Comparison of ENCODE assay signal across 9 mouse cellular contexts in genomic region chr16:21339460-21340081, GRCm38 (mm10).
DNase-seq lines count a peak whose midpoint lies in the region; ATAC-seq and TF ChIP-seq lines count a peak whose summit lies in the region.
"Had no signal": no experiment of that assay in that cellular context is flagged by ENCODE, and none has a peak within 500 bp of the region (broad histone marks: within the 10 kb centered on the region; RNA-seq: fewer than 3 reads in every experiment).

No protein-coding gene starts in this region.

- ATAC-seq in embryonic facial prominence, embryonic 15.5 days (ENCODE audit: insufficient number of reproducible peaks, low FRiP score, low TSS enrichment, low read depth) = peak; percentile 87
- ATAC-seq in heart, embryonic 14.5 days (ENCODE audit: insufficient number of reproducible peaks, insufficient read depth, low FRiP score, low read depth) = peak; percentile 51; the same call in 1 of the 2 replicates
- ATAC-seq in lung, postnatal 0 days = peak; percentile 91

- H3K4me3 ChIP-seq in embryonic facial prominence, embryonic 15.5 days (replicated peaks) = no peak overlapping the region
- H3K4me3 ChIP-seq in heart, embryonic 14.5 days (ENCODE audit: control insufficient read depth in 1 of 2, insufficient read depth in 1 of 2, low read depth in 1 of 2, low read length in 2 of 2) = no peak overlapping the region
- no peak overlapping the region for H3K4me3 ChIP-seq in lung, postnatal 0 days (ENCODE audit: low read depth, low read length)

- WGBS in embryonic facial prominence, embryonic 15.5 days = 15% methylated on average over 11 of the region's 11 CpGs
- WGBS in heart, embryonic 14.5 days = 20% methylated on average over 11 of the region's 11 CpGs
- WGBS in lung, postnatal 0 days = 18% methylated on average over 11 of the region's 11 CpGs

- peak overlapping the region; percentile 96 for H3K27ac ChIP-seq in embryonic facial prominence, embryonic 15.5 days (replicated peaks)
- H3K27ac ChIP-seq in heart, embryonic 14.5 days (replicated peaks in 1 of 2; ENCODE audit: control insufficient read depth in 1 of 2, insufficient read depth in 1 of 2, low read depth in 2 of 2, low read length in 2 of 2) = peak overlapping the region; percentile 89 to 94
- H3K27ac ChIP-seq in lung, postnatal 0 days (ENCODE audit: low read length) = peak overlapping the region; percentile 87

- H3K36me3 ChIP-seq in embryonic facial prominence, embryonic 15.5 days = no peaks in the 10 kb centered on the region
- H3K36me3 ChIP-seq in heart, embryonic 14.5 days (ENCODE audit: control insufficient read depth, insufficient read depth, low read length) = no peaks in the 10 kb centered on the region
- H3K36me3 ChIP-seq in lung, postnatal 0 days (ENCODE audit: insufficient read depth, low read length) = no peaks in the 10 kb centered on the region

- H3K4me2 ChIP-seq in embryonic facial prominence, embryonic 15.5 days (replicated peaks) = peak overlapping the region; percentile 34
- H3K4me2 ChIP-seq in heart, embryonic 14.5 days (ENCODE audit: low read length) = peak overlapping the region; percentile 8; the same call in 1 of the 2 replicates
- peak overlapping the region; percentile 32 for H3K4me2 ChIP-seq in lung, postnatal 0 days (replicated peaks; ENCODE audit: low read depth, low read length)

- TF ChIP-seq CTCF in lung, postnatal 0 days (IDR thresholded peaks at IDR 0.05) = no peak

- no peaks in the 10 kb centered on the region for H3K9me3 ChIP-seq in embryonic facial prominence, embryonic 15.5 days (replicated peaks)
- H3K9me3 ChIP-seq in heart, embryonic 14.5 days (ENCODE audit: control insufficient read depth, low read length) = no peaks in the 10 kb centered on the region
- H3K9me3 ChIP-seq in lung, postnatal 0 days (ENCODE audit: low read length) = no peaks in the 10 kb centered on the region

- peaks cover 42% of the 10 kb centered on the region for H3K4me1 ChIP-seq in embryonic facial prominence, embryonic 15.5 days
- H3K4me1 ChIP-seq in heart, embryonic 14.5 days (ENCODE audit: control insufficient read depth in 2 of 2, insufficient read depth in 2 of 2, low read length in 2 of 2) = peaks cover 19 to 25% of the 10 kb centered on the region in 2 experiments
- H3K4me1 ChIP-seq in lung, postnatal 0 days (ENCODE audit: insufficient read depth, low read depth, low read length) = peaks cover 9% of the 10 kb centered on the region; the same call in 1 of the 2 replicates

- DNase-seq in layer of hippocampus, adult 11-12 months (ENCODE audit: low spot score) = peak; percentile 50
- DNase-seq in layer of hippocampus, adult 9-10 months (ENCODE audit: low spot score) = no peak
- DNase-seq in layer of hippocampus, adult 18-20 months (ENCODE audit: low spot score in 2 of 2) = peak; percentile 32 to 57
- peak; percentile 93 for DNase-seq in lung, postnatal 0 days (ENCODE audit: low spot score)
- peak; percentile 98 for DNase-seq in retina, postnatal 1 day
- no peak for DNase-seq in T-cell, adult 2 months (ENCODE audit: low spot score)

- H3K27me3 ChIP-seq in embryonic facial prominence, embryonic 15.5 days = no peaks in the 10 kb centered on the region
- H3K27me3 ChIP-seq in heart, embryonic 14.5 days (ENCODE audit: control insufficient read depth, insufficient read depth, low read length) = no peaks in the 10 kb centered on the region
- no peaks in the 10 kb centered on the region for H3K27me3 ChIP-seq in lung, postnatal 0 days (replicated peaks; ENCODE audit: insufficient read depth, low read length)
- H3K27me3 ChIP-seq: CH12.LX had no signal

- H3K9ac ChIP-seq in embryonic facial prominence, embryonic 15.5 days = no peak overlapping the region
- H3K9ac ChIP-seq in heart, embryonic 14.5 days (ENCODE audit: low read length) = peak overlapping the region; percentile 60
- no peak overlapping the region for H3K9ac ChIP-seq in lung, postnatal 0 days (replicated peaks; ENCODE audit: low read depth)

- TF ChIP-seq EP300 in lung, postnatal 0 days (IDR thresholded peaks at IDR 0.05) = no peak

Comparison
In these comparisons a context has a peak if more than half of its experiments do, and no peak if none do; other contexts are left out.
1. DNase-seq: peak in layer of hippocampus, adult 11-12 months (single experiment), layer of hippocampus, adult 18-20 months (2 of 2), lung, postnatal 0 days (single experiment) and retina, postnatal 1 day (single experiment); none in layer of hippocampus, adult 9-10 months (single experiment) and T-cell, adult 2 months (single experiment).
2. Peak in every context shown above with its lines, with median percentiles within 50 percentile points of each other: ATAC-seq, H3K27ac ChIP-seq and H3K4me2 ChIP-seq.